Mouse (Mus musculus): Measurements from ENCODE around the gene Rtp3. TPM values are rescaled to one million over a fixed set of nuclear protein-coding genes. Genes with fewer than 3 reads are reported as not detected.

Rtp3 gene
- total RNA-seq (2023) = not detected

DNA sequence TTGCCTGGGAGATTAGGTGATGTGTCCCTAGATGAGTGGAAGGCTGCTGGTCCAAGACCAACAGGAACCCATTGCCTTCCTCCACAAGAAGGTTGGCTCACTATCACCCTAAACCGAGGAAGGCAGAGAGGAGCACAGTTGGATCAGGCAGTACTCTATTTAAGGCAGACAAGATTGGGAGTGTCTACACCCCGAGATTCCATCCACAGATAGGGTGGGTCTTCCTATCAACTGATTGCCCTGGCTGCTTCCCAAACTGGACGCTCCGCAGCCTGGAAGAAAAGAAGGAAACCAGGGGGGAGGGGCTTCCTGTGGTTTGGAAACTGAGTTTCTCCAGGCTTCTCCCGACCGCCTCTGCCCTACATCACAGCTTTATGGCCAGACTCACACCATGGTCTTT is at the start of gene Rtp3:
Rtp3 (minus strand) TSS at position 380 of the 400 bp plus-strand sequence.

DNA sequence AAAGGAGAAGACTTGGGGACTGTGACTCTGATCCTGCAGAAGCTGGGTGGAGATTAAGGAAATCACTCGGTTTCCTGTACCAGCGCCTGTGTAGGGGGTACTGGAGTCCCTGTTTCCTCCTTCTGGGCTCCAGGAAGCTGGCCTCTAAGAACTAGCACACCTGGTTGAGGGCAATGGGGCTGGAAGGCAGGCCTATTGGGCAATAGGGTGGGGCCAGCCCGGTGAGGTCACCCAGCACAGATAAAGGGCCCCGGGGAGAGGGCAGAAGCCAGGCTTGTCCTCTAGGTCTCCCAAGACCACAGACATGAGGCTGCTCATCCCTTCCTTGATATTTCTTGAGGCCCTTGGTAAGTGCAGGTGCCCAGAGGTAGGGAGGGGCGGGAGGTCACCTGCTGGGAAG is 28.6 kb upstream of the Rtp3 start, which contains the start of gene Ltf:
Ltf (plus strand) TSS at position 250 of the 400 bp plus-strand sequence.

DNA sequence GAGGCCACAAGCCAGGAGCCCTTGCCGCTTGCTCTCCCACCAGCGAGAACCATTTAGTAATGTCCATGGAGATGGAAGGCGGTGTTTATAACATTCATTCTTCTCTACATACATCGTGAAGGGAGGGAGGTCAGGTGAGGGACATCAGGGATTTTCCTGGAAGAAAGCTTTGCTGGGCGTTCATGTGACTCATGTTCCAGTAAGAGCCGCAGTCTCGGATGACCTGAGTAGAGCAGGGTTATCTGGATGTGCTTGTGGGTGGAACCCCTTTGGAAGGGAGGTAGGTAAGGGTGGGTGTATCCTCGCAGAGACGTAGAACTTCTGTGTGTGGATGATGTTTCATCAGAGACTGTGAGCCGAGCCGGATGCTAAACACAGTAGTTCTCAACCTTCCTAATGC is 39.0 kb downstream of the Rtp3 start, which contains the start of gene Lrrc2:
Lrrc2 (plus strand) TSS at position 149 of the 400 bp plus-strand sequence.

DNA sequence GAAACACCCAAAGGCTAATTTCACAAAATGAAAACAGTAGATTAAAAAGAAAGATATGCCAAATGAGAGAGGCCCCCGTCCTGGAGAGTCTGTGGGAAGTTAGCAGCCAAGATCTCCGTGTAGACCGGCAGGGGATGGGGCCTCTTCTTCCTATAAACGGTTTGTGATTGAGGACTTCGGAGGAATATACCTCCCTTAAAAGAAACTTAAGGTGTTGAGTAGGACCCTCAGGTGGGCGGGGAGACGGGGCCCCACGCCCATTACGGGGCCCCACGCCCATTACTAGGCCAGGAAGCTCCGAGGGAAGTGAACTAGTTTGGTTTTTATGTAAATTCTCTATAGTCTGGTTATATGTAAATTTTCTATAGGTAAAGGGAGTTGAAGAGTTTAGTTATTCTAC is 44.5 kb downstream of the Rtp3 start, which contains the start of gene Tdgf1:
Tdgf1 (minus strand) TSS at position 233 of the 400 bp plus-strand sequence.

Other genes with a start within 250 kb of the Rtp3 start
- gene Myl3, start 248.7 kb downstream of the Rtp3 start, total RNA-seq (2023) = not detected
- under 1 TPM; 0.44 to 0.56 TPM for gene Pth1r, start 243.4 kb downstream of the Rtp3 start, total RNA-seq (2023)
- not detected for gene Prss42, start 192.4 kb downstream of the Rtp3 start, total RNA-seq (2023)
- not detected for gene Prss44, start 176.6 kb downstream of the Rtp3 start, total RNA-seq (2023)
- gene Prss43, start 163.9 kb downstream of the Rtp3 start, total RNA-seq (2023) = not detected
- not detected for gene Prss45, start 156.0 kb downstream of the Rtp3 start, total RNA-seq (2023)
- not detected for gene Prss46, start 146.1 kb downstream of the Rtp3 start, total RNA-seq (2023)
- 1 to 10 TPM in 1 of 2 experiments, not detected in 1; 2.2 TPM for gene Prss50, start 132.6 kb downstream of the Rtp3 start, total RNA-seq (2023)
- gene Als2cl, start 110.7 kb downstream of the Rtp3 start, total RNA-seq (2023) = 1 to 10 TPM in 1 of 2 experiments, under 1 TPM in 1; 0.60 to 2.2 TPM
- not detected for gene Tmie, start 110.5 kb downstream of the Rtp3 start, total RNA-seq (2023)
- not detected for gene Fam240a, start 73.7 kb downstream of the Rtp3 start, total RNA-seq (2023)
- not detected for gene Tdgf1, start 44.4 kb downstream of the Rtp3 start, total RNA-seq (2023)
- not detected for gene Lrrc2, start 39.0 kb downstream of the Rtp3 start, total RNA-seq (2023)
- gene Ltf, start 28.7 kb upstream of the Rtp3 start, total RNA-seq (2023) = over 10,000 TPM in 1 of 2 experiments, 1,000 to 10,000 TPM in 1; 9,814 to 12,462 TPM
- 100 to 1,000 TPM; 102 to 151 TPM for gene Ccrl2, start 66.9 kb upstream of the Rtp3 start, total RNA-seq (2023)
- 100 to 1,000 TPM in 1 of 2 experiments, 10 to 100 TPM in 1; 96.5 to 107 TPM for gene Lrrfip2, start 127.0 kb upstream of the Rtp3 start, total RNA-seq (2023)

Measured in neutrophil, adult 59 days (primary cell).